Mouse (Mus musculus) heart, postnatal 25 days (tissue): Measurements from ENCODE around the gene Slco2b1. TPM values are rescaled to one million over a fixed set of nuclear protein-coding genes. Genes with fewer than 3 reads are reported as not detected.
A peak's percentile ranks its signal among the peaks of the same experiment; 100 is the strongest.
"Not testable (repeated sequence)": the region's sequence is repeated elsewhere in the genome, so short reads cannot be mapped to it uniquely, and the experiment has no call there.

Experiments used
- DNase-seq: peaks from one replicate; pipeline ENCODE4 v3.0.0; 2022; ENCODE audit warnings: low spot score
- intact Hi-C: fragments of 180-260 bp; cut with DNase I; formaldehyde crosslinking; loops from one replicate; pipeline ENCODE4 v1.15.1; 2025
- total RNA-seq, 2 experiments: library from RNA; stranded (reverse); gene quantifications; 2 replicates each; pipeline ENCODE4 v1.2.3; 2021

Slco2b1 gene
- total RNA-seq, 2 experiments from 2014 or later: 7.2 to 8.1 TPM

DNA sequence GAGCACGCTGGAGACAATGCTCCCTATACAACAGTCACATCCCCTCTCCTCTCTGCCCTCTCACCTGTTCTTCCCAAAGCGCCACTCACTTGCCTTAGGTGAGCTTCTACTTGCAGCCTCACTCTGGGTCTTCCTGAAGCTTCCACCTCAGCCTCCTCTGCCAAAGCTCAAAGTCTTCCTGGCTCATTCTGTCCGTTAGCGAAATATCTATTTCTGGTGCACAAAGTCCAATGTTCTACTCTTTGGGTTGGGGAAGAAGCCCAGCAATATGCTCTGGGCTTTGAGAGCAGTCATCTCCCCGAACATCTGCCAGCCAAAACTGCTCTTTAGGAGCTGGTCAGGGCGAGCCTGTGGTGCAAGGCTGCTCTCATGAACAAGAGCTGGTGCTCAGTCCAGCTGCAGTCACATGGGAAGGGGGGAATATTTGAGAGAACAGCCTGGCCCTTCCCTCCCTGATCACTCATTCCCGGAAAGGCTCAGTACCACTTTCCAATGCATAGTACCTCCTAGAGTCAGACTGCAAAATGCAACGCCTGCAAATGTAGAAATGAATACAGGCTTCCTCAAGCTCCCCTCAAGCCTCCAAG, 15.6 kb downstream of the Slco2b1 start:
- DNase-seq: no peak
- intact Hi-C loops: no loop called here

DNA sequence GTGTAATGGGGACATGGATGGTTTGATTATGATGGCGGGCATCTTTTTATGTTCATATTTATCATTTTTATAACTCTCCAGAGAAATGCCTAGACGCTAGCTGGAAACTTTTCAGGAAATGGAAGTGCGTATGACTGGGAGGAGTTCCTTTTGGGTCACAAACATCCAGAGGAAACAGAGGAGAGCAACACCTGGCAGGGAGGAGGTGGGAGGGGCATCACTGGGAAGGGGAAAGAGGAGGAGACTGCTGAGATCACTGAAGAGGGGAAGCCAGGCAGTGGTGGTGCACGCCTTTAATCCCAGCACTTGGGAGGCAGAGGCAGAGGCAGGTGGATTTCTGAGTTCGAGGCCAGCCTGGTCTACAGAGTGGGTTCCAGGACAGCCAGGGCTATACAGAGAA, 16.7 kb downstream of the Slco2b1 start:
- peak; percentile 33 for DNase-seq
- intact Hi-C loops: not testable (repeated sequence)

DNA sequence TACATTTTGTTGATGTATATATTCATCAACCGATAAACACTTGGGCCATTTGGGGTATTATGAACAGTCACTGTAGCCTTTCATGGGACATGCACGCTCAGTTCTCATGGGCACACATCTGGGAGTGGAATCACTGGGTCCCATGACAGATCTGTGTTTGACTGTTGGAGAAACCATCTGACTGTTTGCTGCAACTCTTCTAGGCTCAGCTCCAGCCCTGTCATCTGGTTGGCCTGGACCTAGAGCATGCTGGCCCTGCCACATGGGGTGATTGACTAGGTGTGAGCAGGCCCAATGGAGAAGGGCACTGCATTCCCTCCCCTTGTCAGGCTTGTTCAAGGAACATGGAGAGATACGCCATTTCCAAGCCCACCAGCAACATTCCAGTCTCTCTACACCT, 17.2 kb downstream of the Slco2b1 start:
- intact Hi-C loops: no loop called here
- DNase-seq: no peak

DNA sequence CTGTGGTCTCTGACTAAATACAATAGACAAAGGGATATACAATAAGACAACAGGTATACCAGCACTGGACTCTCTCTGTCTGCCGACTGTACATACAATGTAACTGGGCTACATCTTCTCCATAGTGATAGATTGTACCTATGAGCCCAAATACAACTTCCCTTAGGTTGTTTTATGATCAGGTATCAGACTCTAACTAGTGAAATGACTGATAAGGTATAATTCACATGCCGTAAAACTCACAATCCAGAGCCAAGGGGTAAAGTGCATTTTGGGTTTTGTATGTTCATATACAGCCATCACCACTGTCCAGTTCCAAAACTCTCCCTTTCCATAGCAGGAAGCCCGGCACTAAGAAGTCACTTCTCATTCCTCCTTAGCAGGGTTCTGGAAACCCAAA, 17.8 kb downstream of the Slco2b1 start:
- intact Hi-C loops: no loop called here
- DNase-seq: no peak

DNA sequence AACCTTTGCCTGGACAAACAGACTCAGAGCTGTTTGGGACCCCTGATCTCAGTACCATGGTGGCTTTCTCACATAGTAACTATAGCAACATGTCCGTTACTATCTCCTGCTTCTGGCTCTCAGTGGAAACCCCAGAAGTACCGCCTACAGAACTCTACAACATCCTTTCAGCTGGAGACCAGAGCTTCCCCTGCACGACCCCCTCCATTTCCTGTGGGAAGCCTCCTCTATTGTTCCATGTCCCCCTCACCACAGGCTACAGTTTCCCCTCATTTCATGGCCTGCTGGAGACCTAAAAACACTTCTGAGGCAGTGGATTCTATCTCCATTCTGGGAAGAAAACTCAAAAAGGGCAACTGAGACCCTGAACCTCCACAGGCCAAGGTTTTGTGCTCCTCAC, 18.7 kb downstream of the Slco2b1 start:
- intact Hi-C loops: no loop called here
- DNase-seq: no peak

DNA sequence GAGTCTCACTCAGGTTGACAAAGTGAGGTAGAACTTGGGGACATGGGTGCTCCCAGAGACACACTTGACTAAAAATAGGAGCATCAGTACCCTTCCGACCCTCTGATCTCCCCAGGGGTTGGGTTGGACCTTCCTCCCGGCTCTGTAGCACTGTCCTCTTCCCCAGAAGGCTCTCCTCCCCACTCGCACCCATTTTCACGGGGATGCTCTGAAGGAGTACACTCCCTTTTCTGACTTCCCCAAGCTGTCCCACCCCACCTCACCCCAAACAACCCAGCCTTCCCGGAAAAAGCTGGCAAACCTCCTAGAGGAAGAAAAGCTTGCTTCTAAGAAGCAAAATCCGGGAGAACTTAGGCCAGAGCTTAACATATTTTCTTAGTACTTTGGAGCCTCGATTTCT, 20.3 kb downstream of the Slco2b1 start:
- DNase-seq: no peak
- intact Hi-C loops: no loop called here

DNA sequence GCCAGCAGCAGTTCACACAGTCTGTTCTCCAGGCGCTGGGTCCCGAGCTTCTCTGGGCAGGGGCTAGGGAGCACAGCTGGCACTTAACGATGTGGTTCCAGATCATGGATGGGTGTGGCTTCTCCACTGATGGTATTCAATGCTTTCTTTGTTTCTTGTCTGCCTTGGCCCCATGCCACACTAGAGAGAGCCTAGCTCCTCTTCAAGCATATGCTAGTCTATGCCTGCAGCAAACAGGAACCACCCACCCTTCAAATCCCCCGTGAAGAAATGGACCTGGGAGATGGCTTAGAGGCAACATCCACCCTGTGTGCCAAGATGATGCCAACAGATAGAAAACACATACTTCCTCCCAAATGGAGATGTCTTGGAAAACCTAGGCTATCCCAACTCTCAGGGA, 27.1 kb downstream of the Slco2b1 start:
- DNase-seq: no peak

DNA sequence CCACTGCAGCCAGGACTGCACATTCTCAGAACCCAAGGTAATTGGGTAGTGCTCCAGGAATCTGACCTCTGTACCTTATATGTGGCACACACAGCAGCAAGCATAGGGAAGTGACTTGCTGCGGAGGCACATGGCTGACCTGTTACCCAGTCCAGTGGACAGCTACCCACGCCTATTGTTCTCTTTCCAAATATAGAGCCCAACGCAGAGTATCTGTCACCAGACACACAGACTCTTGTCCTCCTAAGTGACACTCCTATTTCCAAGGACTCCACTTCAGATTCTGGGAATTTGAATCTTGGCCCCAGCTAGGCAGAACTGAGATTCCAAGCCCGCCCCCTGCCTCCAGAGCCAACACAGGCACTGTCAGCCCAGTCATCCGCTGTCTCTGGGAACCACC, 30.4 kb downstream of the Slco2b1 start:
- intact Hi-C loops: no loop called here
- DNase-seq: no peak

More for the DNA sequence above, 27.1 kb downstream of the Slco2b1 start:
- intact Hi-C loops: no loop called here

DNA sequence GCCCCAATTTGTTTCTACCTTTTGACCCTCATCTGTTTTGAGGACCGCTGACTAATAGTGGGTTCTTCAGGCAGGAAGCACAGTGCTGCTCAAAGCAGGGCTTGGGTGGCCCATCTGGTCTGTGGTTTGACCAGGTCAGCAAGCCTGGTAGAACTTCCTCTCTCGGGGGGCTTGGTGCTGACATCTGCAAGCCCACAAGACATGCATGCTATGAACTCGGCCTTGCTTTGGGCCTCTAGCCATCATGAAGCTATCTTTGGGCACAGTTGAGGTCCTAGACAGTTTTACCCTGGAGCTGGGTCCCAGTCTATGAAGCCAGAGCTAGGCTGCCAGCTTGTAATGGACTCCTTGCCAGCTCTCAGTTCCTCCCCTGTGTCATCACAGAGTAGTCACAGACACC, 36.2 kb downstream of the Slco2b1 start:
- no peak for DNase-seq
- intact Hi-C loops: no loop called here

DNA sequence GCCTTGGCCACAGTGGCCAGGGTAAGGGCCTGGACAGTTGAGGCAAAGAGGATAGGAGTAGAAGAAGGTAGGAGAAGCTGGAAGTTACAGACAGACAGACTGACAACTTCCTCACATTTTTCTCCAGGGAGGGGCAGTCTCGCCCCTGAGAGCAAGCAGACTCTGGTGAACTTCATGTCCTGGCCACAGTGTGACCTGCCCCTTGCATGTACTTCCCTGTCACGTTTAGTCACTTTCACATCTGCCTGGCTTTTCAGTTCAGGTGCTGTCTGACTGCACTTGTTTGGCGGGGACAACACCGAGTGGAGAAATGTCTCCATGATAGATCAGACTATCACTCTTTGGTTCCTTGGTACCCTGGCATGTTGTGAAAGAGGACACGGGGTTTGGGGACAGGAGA, 36.9 kb downstream of the Slco2b1 start:
- intact Hi-C loops: no loop called here
- DNase-seq: no peak

DNA sequence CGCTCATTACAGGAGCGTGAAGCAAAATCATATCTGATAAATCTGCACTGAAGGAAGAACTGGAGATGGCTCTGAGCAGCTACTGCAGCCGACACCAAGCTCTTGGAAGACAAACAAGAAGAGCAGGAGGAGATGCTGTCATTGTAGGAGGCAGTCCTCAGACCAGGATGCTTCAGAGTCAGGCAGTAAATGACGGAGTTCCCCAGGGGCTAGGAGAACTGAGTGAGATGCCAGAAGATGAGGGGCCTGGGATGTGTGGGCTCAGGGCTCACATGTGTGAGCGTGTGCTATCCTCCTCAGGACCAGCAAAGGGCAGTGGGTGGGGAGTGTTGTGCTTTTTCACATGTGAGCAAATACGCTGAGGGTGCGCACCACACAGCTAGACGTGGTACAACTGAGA, 38.0 kb downstream of the Slco2b1 start:
- intact Hi-C loops: no loop called here
- DNase-seq: no peak

DNA sequence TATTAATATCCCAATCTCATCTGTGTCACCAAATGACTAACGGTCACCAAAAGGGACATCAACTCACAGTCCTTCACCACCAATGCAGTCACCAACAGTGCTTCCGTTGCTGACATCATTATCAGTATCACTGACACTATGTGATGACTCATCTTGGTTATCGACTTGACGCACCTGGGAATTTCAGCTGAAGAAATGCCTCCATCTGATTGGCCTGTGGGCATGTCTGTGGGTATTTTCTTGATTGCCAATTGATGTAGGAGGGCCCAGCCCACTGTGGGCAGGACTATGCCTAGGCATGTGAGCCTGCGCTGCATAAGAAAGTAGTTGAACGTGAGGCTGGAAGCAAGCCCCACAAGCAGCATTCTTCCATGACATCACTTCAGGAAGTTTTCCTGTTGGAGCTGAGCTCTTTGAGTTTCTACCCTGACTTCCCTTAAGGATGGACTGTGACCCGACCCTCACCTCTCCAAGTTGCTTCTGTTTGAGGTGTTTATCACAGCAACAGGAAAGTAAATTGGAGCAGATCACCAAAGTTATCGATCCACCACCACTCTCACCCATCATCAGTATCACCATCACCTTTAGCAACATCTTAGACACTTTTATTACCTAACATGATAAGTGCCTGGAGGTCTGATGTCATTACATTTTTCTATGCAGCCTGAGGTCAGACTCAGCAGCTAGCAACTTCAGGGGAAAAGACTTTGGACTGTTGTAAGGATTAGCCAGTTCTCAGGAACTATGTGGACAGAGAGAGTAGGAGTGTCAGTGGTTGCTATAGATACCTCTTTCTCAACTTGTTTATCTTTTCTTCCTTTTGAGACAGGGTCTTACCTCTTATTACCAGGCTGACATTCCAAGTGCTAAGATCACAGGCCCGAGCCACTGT, 39.4 kb downstream of the Slco2b1 start:
- DNase-seq: no peak
- intact Hi-C loops: no loop called here

DNA sequence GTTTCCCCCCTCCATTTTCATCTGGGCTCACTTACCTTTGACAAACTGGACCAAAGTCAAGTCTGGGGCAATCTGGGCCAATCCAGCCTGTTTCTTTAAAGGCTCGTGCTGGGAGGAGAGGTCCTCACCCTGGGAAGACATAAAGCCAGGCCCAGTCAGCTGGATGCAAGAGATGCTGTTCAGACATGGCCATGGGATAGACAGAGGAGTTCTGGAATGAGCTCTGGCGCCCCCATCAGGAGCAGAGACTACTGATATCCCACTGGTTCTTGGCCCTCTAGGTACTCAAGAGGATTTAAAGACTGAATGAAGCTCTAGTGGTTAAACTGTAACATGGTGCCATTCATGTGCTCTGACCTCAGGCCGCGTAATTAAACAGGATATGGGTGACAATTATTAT, 40.2 kb downstream of the Slco2b1 start:
- intact Hi-C loops: no loop called here
- no peak for DNase-seq

DNA sequence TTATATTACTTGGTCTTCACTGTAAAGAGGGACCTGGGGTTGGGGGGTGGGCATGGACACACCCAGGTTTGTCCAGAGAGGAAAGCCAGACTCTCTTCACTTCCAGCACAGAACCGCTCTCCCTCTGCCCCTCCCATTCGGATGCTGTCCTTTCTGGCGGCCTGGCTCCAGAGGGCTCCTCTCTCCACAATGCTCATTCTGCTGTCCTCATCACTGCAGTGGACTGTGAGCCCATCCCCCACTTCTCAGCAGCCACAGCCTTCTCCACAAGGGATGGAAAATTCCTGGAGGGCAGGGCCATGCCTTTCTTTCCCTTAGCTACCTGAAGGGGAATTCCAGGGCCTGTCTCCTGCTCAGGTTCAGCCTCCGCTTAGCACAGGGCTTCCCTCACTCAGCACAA, 42.3 kb downstream of the Slco2b1 start:
- intact Hi-C loops: no loop called here
- no peak for DNase-seq

DNA sequence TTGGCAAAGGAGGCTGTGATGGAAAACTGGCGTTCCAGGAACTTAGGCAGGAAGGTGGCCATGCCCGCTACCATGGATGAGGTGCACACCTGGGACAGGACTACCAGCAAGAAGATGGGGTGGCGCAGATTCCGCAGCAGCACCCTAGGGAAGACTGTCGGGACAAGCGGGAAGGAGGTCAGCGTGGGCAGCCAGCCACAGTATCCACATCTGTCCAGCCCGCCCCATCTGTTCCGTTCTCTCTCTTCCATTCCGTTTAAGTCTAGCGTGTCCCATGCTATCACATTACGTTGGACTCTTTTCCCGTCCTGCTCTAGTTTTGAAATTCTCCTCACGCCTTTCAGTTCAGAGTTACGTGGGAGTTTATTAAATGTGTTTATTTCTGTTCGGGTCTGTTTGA, 44.0 kb downstream of the Slco2b1 start:
- intact Hi-C loops: no loop called here
- DNase-seq: no peak

DNA sequence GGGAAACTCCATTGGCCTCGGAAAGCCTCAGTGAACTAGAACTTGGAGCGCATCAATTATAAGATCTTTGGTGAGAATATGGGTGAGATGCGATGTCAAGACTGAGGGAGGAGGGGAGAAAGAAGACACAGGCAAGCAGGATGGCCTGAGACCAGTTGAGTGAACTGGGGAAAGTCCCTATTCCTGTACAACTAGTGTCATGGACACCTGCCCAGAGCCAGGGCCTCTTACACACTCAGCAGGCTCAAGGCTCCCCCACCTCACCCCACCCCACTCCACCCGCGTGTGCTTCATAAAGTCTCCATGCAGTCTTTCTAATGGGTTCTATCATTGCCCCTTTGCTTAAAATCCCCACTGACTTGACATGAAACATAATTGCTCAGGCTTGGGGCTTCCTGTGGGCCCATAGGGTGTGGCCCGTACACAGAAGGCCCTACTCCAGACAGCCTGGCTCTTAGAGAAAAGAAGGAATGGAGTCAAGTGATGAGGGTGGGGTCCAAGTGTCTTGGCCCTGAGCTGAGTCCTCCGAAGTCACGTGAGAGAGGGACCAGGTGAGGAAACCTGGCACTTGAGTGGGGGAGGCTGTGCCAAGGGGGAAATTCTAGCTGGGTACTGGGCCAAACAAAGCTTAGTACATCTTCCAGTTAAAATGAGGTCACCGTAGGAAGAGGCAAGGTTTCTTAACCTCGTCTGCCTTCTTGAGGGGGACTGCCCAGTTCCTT, 45.2 kb downstream of the Slco2b1 start:
- DNase-seq: no peak
- intact Hi-C loops: no loop called here

DNA sequence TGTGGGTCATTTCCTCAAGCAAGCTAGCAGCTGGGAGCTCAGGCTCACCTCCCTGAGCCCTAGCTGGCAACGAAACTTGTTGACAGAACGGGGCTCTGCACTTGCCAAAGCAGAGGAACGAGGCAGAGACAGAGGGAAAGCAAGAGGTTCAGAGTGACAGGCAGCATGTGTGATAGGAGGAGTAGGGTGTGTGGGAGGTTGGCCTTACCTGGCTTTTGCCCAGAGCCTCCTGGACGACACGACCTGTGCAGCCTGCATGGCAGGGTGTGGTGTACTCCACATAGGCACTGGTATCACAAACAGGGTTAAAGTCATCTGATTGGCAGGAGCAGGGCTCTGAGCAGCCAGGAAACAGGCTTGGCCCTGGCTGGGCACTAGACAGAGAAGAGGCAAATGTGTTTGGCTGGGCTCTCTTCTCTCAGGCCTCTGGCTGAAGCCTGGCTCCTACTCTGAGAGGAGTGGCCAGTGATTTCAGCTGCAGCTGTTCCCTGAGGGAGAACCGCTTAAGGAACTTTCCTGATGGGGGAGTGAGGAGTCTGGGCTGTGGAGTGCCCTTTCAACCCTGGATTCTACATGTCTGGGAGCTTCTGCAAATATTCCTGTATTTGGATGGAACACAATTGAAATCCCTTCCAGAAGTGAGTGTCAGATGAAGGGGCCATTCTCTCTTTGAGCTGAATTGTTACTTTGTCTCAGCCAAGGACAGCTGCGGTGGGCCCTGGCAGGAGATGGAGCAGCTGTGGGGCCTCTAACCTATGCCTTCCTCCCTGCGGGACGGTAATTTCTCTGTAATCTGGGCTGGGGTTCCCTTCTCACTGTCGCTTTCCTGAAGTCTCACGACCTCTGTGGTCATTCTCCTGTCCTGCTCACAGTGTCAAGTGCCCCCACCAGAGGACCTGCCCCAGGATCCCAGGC, 46.3 kb downstream of the Slco2b1 start:
- DNase-seq: peak; percentile 80
- intact Hi-C loops: no loop called here

DNA sequence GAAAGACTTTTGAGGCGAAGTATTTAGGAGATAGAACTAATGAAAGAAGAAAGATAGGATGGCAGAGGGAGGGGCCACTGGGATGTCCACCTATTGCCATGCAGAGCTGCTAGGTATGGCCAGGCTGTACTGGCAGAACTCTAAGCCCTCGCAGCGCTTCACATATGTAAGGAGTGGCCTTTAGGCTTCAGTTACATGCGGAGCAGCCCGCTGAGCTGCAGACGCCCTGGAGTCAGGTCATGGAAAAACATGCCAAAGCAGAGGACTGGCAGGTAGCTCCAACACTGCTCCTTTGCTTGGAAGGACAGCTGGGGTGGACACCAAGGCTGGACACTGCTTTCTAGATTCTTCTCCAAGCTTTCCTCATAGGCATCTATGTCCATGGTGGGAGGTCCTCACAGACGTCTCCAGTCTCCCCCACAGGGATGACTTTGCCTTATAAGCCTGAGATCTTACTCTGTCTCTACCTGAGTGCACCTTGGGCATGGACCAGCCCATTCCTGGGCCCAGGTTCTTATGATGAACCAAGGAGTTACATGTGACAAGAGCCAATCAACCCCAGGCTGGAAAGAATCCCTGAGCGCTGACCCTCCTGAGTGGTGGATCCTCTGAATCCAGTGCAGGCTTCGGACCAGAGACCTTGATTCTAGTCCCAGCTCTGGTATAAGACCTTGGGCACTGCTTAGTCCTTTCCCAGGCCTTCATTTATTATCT, 47.5 kb downstream of the Slco2b1 start:
- DNase-seq: no peak
- intact Hi-C loops: no loop called here

DNA sequence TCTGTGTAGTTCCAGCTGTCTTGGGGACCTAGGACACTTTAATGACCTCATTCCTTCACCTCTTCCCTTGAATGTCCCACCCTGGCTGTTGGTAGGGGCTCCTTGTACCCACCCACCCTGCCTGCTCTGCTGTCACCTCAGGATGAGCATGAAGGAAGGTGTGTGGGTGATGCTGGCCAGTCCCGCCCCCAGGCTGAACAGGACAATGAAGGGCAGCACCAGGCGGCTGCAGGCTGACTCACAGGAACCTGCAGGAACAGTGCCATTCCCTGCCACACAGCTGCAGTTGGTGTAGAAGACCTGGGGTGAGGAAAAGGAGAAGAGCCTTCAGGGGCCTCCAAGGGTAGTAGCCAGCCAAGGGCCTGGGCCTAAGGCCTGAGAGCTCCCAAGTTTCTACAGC, 48.8 kb downstream of the Slco2b1 start:
- no peak for DNase-seq
- intact Hi-C loops: no loop called here
